Mouse (Mus musculus) kidney, embryonic 14.5 days (tissue): ENCODE results near the gene Nlgn1. TPM values are rescaled to one million over a fixed set of nuclear protein-coding genes. Genes with fewer than 3 reads are reported as not detected.

ENCODE experiments used
- ATAC-seq: fragments of 200-750 bp; cut with Nextera tagmentation; 2 replicates; pipeline ENCODE4 v1.8.0; 2017; ENCODE audit warnings: moderate number of reproducible peaks, mild to moderate bottlenecking, moderate TSS enrichment, moderate library complexity; ENCODE audit not compliant: low FRiP score, low TSS enrichment
- H3K27ac ChIP-seq: fragments of 300-500 bp; sonication (generic); 2 replicates; pipeline ENCODE4 v1.5.1; 2014; ENCODE audit warnings: low read depth, mild to moderate bottlenecking, low read length, moderate library complexity, mixed read lengths
- H3K27me3 ChIP-seq: fragments of 300-500 bp; sonication (generic); 2 replicates; pipeline ENCODE4 v1.6.1; 2014; ENCODE audit warnings: mild to moderate bottlenecking, low read length; ENCODE audit not compliant: control insufficient read depth, insufficient read depth
- H3K36me3 ChIP-seq: fragments of 300-500 bp; sonication (generic); 2 replicates; pipeline ENCODE4 v1.6.1; 2014; ENCODE audit warnings: low read length, mixed read lengths; ENCODE audit not compliant: control insufficient read depth, insufficient read depth
- H3K4me1 ChIP-seq: fragments of 300-500 bp; sonication (generic); 2 replicates; pipeline ENCODE4 v1.6.1; 2014; ENCODE audit warnings: low read length, mixed read lengths; ENCODE audit not compliant: control insufficient read depth, insufficient read depth
- H3K4me2 ChIP-seq: fragments of 300-500 bp; sonication (generic); replicated peaks from 2 replicates; pipeline ENCODE4 v1.6.1; 2014; ENCODE audit warnings: low read depth, mild to moderate bottlenecking, low read length
- H3K4me3 ChIP-seq: fragments of 300-500 bp; sonication (generic); 2 replicates; pipeline ENCODE4 v1.5.1; 2014; ENCODE audit warnings: mild to moderate bottlenecking, low read length
- H3K9ac ChIP-seq: fragments of 300-500 bp; sonication (generic); 2 replicates; pipeline ENCODE4 v1.6.1; 2014; ENCODE audit warnings: low read depth, mild to moderate bottlenecking, low read length, moderate library complexity
- H3K9me3 ChIP-seq: fragments of 300-500 bp; sonication (generic); 2 replicates; pipeline ENCODE4 v1.6.1; 2016; ENCODE audit warnings: low read length; ENCODE audit not compliant: control insufficient read depth
- WGBS: fragments of 180-500 bp; shearing (Covaris S2); extraction: QIAGEN DNeasy Blood & Tissue Kit; methylation state at CpG from one replicate; pipeline ENCODE4 v1.1.7; 2014; 5-methylcytosine and 5-hydroxymethylcytosine counted together
- polyA plus RNA-seq: library from polyadenylated mRNA; unstranded; fragments of >200 nt; fragmentation: Nextera tagmentation; extraction: Ambion mirVana; gene quantifications from 2 replicates; pipeline ENCODE4 v1.2.1, GENCODE M21; 2014

Nlgn1 gene
- polyA plus RNA-seq, 1 experiment from 2014 or later = 1.5 TPM

GRCm38 (mm10) chr3:25869161-25869560 is 463.1 kb downstream of the Nlgn1 start:
- no peak for ATAC-seq
- no peak overlapping the region for H3K27ac ChIP-seq
- H3K4me3 ChIP-seq = no peak overlapping the region
- no peaks in the 10 kb centered on the region for H3K36me3 ChIP-seq
- no peak overlapping the region for H3K9ac ChIP-seq
- no peaks in the 10 kb centered on the region for H3K9me3 ChIP-seq
- no peak overlapping the region for H3K4me2 ChIP-seq
- no peaks in the 10 kb centered on the region for H3K27me3 ChIP-seq
- no peaks in the 10 kb centered on the region for H3K4me1 ChIP-seq

DNA sequence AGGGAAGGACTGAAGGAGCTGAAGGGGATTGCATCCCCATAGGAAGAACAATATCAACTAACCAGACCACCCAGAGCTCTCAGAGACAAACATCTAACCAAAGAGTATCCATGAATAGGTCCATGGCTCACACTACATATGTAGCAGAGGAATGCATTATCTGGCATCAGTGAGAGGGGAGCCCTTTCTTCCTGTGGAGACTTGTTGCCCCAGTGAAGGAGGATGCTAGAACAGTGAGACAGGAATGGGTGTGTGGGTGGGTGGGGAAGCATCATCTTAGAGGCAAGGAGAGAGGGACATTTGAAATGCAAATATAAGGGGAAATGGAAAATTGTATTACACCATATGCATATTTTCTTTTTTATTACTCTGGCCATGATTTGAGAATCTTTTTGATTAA is 473.9 kb downstream of the Nlgn1 start:
- Histone ChIP-seq H3K4me3 (no peak overlapping the region), H3K9me3 (no peaks in the 10 kb centered on the region), H3K27ac (no peak overlapping the region), H3K4me1 (no peaks in the 10 kb centered on the region), H3K36me3 (no peaks in the 10 kb centered on the region), H3K4me2 (no peak overlapping the region), H3K27me3 (no peaks in the 10 kb centered on the region), H3K9ac (no peak overlapping the region)
- no peak for ATAC-seq

- H3K4me3 ChIP-seq = no peak overlapping the region
- no peak overlapping the region for H3K9ac ChIP-seq
- no peak overlapping the region for H3K27ac ChIP-seq
- ATAC-seq = no peak
- H3K4me1 ChIP-seq = no peaks in the 10 kb centered on the region
- H3K9me3 ChIP-seq = no peaks in the 10 kb centered on the region
- no peaks in the 10 kb centered on the region for H3K27me3 ChIP-seq
- 88% methylated on average over 7 of the region's 7 CpGs for WGBS
- H3K4me2 ChIP-seq = no peak overlapping the region
- H3K36me3 ChIP-seq = no peaks in the 10 kb centered on the region
Measured at GRCm38 (mm10) chr3:25844686-25845462, 487.4 kb downstream of the Nlgn1 start.

- no peaks in the 10 kb centered on the region for H3K4me1 ChIP-seq
- no peaks in the 10 kb centered on the region for H3K9me3 ChIP-seq
- no peaks in the 10 kb centered on the region for H3K36me3 ChIP-seq
- H3K27me3 ChIP-seq = no peaks in the 10 kb centered on the region
- no peak overlapping the region for H3K4me2 ChIP-seq
- no peak for ATAC-seq
- 92% methylated on average over 2 of the region's 2 CpGs for WGBS
- no peak overlapping the region for H3K27ac ChIP-seq
- H3K9ac ChIP-seq = no peak overlapping the region
- no peak overlapping the region for H3K4me3 ChIP-seq
Measured at GRCm38 (mm10) chr3:25830237-25830636, 502.0 kb downstream of the Nlgn1 start.

DNA sequence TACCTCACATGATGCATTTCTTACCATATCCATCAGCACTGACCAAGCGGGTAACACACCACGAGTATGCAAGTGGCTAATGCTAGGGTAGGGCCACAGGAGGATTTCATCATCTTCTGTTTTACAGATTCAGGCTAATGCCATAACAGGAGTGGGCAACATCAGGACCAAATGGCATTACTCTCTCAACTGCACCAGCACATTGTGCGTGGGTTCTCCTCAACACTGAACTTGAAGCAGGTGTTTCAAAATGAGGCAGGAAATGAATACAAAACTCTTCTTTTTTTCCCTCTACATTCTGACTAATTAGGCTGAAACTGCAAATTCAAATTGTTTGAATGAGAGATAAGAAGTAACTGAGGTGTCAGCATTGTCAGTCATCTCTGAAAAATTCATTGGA is 518.9 kb downstream of the Nlgn1 start:
- no peaks in the 10 kb centered on the region for H3K9me3 ChIP-seq
- no peak overlapping the region for H3K4me2 ChIP-seq
- H3K9ac ChIP-seq = no peak overlapping the region
- no peak overlapping the region for H3K27ac ChIP-seq
- H3K4me3 ChIP-seq = no peak overlapping the region
- no peaks in the 10 kb centered on the region for H3K36me3 ChIP-seq
- no peaks in the 10 kb centered on the region for H3K4me1 ChIP-seq
- no peaks in the 10 kb centered on the region for H3K27me3 ChIP-seq
- no peak for ATAC-seq
- 91% methylated on average over 3 of the region's 3 CpGs for WGBS

DNA sequence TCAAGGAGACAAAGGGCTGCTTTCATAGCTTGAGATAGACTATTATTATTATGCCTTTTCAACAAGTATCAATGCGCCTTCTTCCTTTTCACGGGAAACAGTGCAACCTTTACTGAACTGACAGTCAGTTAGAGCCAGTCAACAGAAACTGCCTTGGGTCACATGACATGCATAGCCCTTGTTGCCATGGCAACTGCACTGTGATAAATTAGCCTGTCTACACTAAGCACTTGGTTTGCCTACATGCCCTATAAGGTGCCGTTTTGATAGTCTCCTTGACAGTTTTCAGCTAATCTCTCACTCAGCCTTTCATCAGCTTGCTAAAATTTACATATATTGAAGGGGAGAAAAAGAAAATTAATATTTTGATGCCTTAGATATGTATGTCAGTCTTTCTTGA is 524.7 kb downstream of the Nlgn1 start:
- ATAC-seq = peak; percentile 80; the same call in 1 of the 2 replicates
- Histone ChIP-seq H3K4me1 (no peaks in the 10 kb centered on the region), H3K4me3 (no peak overlapping the region), H3K27ac (no peak overlapping the region), H3K36me3 (no peaks in the 10 kb centered on the region), H3K9me3 (no peaks in the 10 kb centered on the region), H3K4me2 (no peak overlapping the region), H3K27me3 (no peaks in the 10 kb centered on the region), H3K9ac (no peak overlapping the region)
- WGBS = 49% methylated on average over 3 of the region's 3 CpGs

DNA sequence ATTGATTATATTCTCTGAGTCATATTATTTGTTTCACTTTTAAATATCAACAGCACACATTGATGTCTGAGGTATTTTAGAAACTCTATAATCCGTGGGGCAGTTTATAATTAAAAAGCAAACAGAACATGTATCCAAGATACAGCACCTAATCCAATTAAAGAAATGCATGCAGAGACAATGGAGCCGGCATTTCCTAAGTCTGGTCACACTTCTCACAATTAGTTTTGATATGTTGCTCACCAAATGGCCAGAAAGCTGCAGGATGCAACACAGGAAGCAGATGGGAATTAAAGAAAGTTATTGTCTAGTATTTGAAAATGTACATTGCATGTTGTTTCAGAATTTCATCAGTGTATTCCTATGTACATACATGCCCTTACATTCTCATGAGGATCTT is 550.6 kb downstream of the Nlgn1 start:
- no peak overlapping the region for H3K27ac ChIP-seq
- H3K9me3 ChIP-seq = no peaks in the 10 kb centered on the region
- no peaks in the 10 kb centered on the region for H3K4me1 ChIP-seq
- no peak overlapping the region for H3K4me3 ChIP-seq
- WGBS = 82% methylated on average over 2 of the region's 2 CpGs
- no peak for ATAC-seq
- H3K4me2 ChIP-seq = no peak overlapping the region
- no peaks in the 10 kb centered on the region for H3K27me3 ChIP-seq
- no peak overlapping the region for H3K9ac ChIP-seq
- no peaks in the 10 kb centered on the region for H3K36me3 ChIP-seq

GRCm38 (mm10) chr3:25775437-25775836 is 556.8 kb downstream of the Nlgn1 start:
- 75% methylated on average over 6 of the region's 6 CpGs for WGBS
- Histone ChIP-seq H3K9me3 (no peaks in the 10 kb centered on the region), H3K4me3 (no peak overlapping the region), H3K36me3 (no peaks in the 10 kb centered on the region), H3K4me1 (no peaks in the 10 kb centered on the region), H3K9ac (no peak overlapping the region), H3K27me3 (no peaks in the 10 kb centered on the region), H3K4me2 (no peak overlapping the region), H3K27ac (no peak overlapping the region)
- ATAC-seq = no peak

GRCm38 (mm10) chr3:25773908-25774307 is 558.4 kb downstream of the Nlgn1 start:
- no peak for ATAC-seq
- no peak overlapping the region for H3K9ac ChIP-seq
- H3K9me3 ChIP-seq = no peaks in the 10 kb centered on the region
- no peaks in the 10 kb centered on the region for H3K4me1 ChIP-seq
- no peaks in the 10 kb centered on the region for H3K27me3 ChIP-seq
- no peak overlapping the region for H3K4me3 ChIP-seq
- WGBS = 76% methylated on average over 4 of the region's 4 CpGs
- no peak overlapping the region for H3K4me2 ChIP-seq
- H3K27ac ChIP-seq = no peak overlapping the region
- H3K36me3 ChIP-seq = no peaks in the 10 kb centered on the region
